Mouse (Mus musculus): ENCODE measurements at regions not wholly inside any gene's neighbourhood (a gene's known extent, or its start where the extent isn't known, plus 50 kb on each side); places are given as distances from the start of the nearest gene placed in this dataset.
A peak's percentile ranks its signal among the peaks of the same experiment; 100 is the strongest.

- no peak for ATAC-seq (replicated peaks)
- 91% methylated on average over 8 of the region's 8 CpGs for WGBS
Observed at GRCm38 (mm10) chr6:143333493-143333892, 166.5 kb downstream of the Etnk1 start.

GRCm38 (mm10) chr6:143336574-143336973, 169.6 kb downstream of the Etnk1 start:
- Histone ChIP-seq H3K27me3 (replicated peaks) (no peaks in the 10 kb centered on the region), H3K9ac (no peak overlapping the region), H3K4me1 (no peaks in the 10 kb centered on the region), H3K36me3 (replicated peaks) (no peaks in the 10 kb centered on the region), H3K9me3 (no peaks in the 10 kb centered on the region; the same call in 1 of the 2 replicates), H3K4me2 (no peak overlapping the region), H3K4me3 (no peak overlapping the region), H3K27ac (no peak overlapping the region)
- no peak for ATAC-seq (replicated peaks)
- 83% methylated on average over 4 of the region's 4 CpGs for WGBS

More at GRCm38 (mm10) chr6:143333493-143333892, 166.5 kb downstream of the Etnk1 start:
- H3K9me3 ChIP-seq: no peaks in the 10 kb centered on the region; the same call in 1 of the 2 replicates
- H3K4me1 ChIP-seq: no peaks in the 10 kb centered on the region
- H3K4me3 ChIP-seq: no peak overlapping the region
- no peaks in the 10 kb centered on the region for H3K27me3 ChIP-seq (replicated peaks)
- H3K36me3 ChIP-seq (replicated peaks): no peaks in the 10 kb centered on the region
- H3K4me2 ChIP-seq: no peak overlapping the region
- no peak overlapping the region for H3K27ac ChIP-seq
- H3K9ac ChIP-seq: no peak overlapping the region

- no peak for ATAC-seq (replicated peaks)
- H3K4me3 ChIP-seq: no peak overlapping the region
- H3K9me3 ChIP-seq: no peaks in the 10 kb centered on the region
- WGBS: 80% methylated on average over 2 of the region's 2 CpGs
- H3K27me3 ChIP-seq (replicated peaks): no peaks in the 10 kb centered on the region
- no peak overlapping the region for H3K4me2 ChIP-seq
- H3K36me3 ChIP-seq (replicated peaks): no peaks in the 10 kb centered on the region
- no peak overlapping the region for H3K27ac ChIP-seq
- no peak overlapping the region for H3K9ac ChIP-seq
- no peaks in the 10 kb centered on the region for H3K4me1 ChIP-seq
Observed at GRCm38 (mm10) chr6:143349000-143349399, 182.0 kb downstream of the Etnk1 start.

GRCm38 (mm10) chr6:143359320-143360032, 192.5 kb downstream of the Etnk1 start:
- Histone ChIP-seq H3K4me1 (no peaks in the 10 kb centered on the region), H3K4me2 (no peak overlapping the region), H3K36me3 (replicated peaks) (no peaks in the 10 kb centered on the region), H3K27ac (no peak overlapping the region), H3K9ac (no peak overlapping the region), H3K27me3 (replicated peaks) (no peaks in the 10 kb centered on the region), H3K9me3 (no peaks in the 10 kb centered on the region), H3K4me3 (no peak overlapping the region)
- peak; percentile 56 for ATAC-seq (replicated peaks)
- 63% methylated on average over 7 of the region's 7 CpGs for WGBS

- 79% methylated on average over 5 of the region's 5 CpGs for WGBS
- no peak for ATAC-seq (replicated peaks)
- no peaks in the 10 kb centered on the region for H3K36me3 ChIP-seq (replicated peaks)
Observed at GRCm38 (mm10) chr6:143361149-143361725, 194.2 kb downstream of the Etnk1 start.

GRCm38 (mm10) chr6:143361963-143362362, 194.9 kb downstream of the Etnk1 start:
- ATAC-seq (replicated peaks): no peak
- Histone ChIP-seq H3K27me3 (replicated peaks) (no peaks in the 10 kb centered on the region), H3K4me1 (no peaks in the 10 kb centered on the region), H3K9me3 (no peaks in the 10 kb centered on the region), H3K27ac (no peak overlapping the region), H3K4me2 (no peak overlapping the region), H3K36me3 (replicated peaks) (no peaks in the 10 kb centered on the region), H3K9ac (no peak overlapping the region), H3K4me3 (no peak overlapping the region)
- WGBS: 97% methylated on average over 2 of the region's 2 CpGs

More at GRCm38 (mm10) chr6:143361149-143361725, 194.2 kb downstream of the Etnk1 start:
- no peak overlapping the region for H3K4me2 ChIP-seq
- H3K9me3 ChIP-seq: no peaks in the 10 kb centered on the region
- H3K4me1 ChIP-seq: no peaks in the 10 kb centered on the region
- H3K27me3 ChIP-seq (replicated peaks): no peaks in the 10 kb centered on the region
- no peak overlapping the region for H3K4me3 ChIP-seq
- no peak overlapping the region for H3K9ac ChIP-seq
- H3K27ac ChIP-seq: no peak overlapping the region

- Histone ChIP-seq H3K9me3 (no peaks in the 10 kb centered on the region), H3K4me2 (no peak overlapping the region), H3K36me3 (replicated peaks) (no peaks in the 10 kb centered on the region), H3K9ac (no peak overlapping the region), H3K27ac (no peak overlapping the region), H3K27me3 (replicated peaks) (no peaks in the 10 kb centered on the region), H3K4me1 (no peaks in the 10 kb centered on the region), H3K4me3 (no peak overlapping the region)
- no peak for ATAC-seq (replicated peaks)
- WGBS: 94% methylated on average over 5 of the region's 5 CpGs
Observed at GRCm38 (mm10) chr6:143365840-143366239, 198.8 kb downstream of the Etnk1 start.

GRCm38 (mm10) chr6:143367804-143368203, 200.8 kb downstream of the Etnk1 start:
- Histone ChIP-seq H3K4me2 (no peak overlapping the region), H3K27ac (no peak overlapping the region), H3K36me3 (replicated peaks) (no peaks in the 10 kb centered on the region), H3K9ac (no peak overlapping the region), H3K27me3 (replicated peaks) (no peaks in the 10 kb centered on the region), H3K4me1 (peaks cover 7% of the 10 kb centered on the region; the same call in 1 of the 2 replicates), H3K9me3 (no peaks in the 10 kb centered on the region), H3K4me3 (no peak overlapping the region)
- WGBS: 46% methylated on average over 3 of the region's 3 CpGs
- ATAC-seq (replicated peaks): no peak

GRCm38 (mm10) chr6:143368646-143369045, 201.6 kb downstream of the Etnk1 start:
- no peak for ATAC-seq (replicated peaks)
- H3K27ac ChIP-seq: no peak overlapping the region
- H3K4me2 ChIP-seq: no peak overlapping the region
- no peaks in the 10 kb centered on the region for H3K9me3 ChIP-seq
- H3K27me3 ChIP-seq (replicated peaks): no peaks in the 10 kb centered on the region
- H3K36me3 ChIP-seq (replicated peaks): no peaks in the 10 kb centered on the region
- peaks cover 7% of the 10 kb centered on the region; the same call in 1 of the 2 replicates for H3K4me1 ChIP-seq
- no peak overlapping the region for H3K4me3 ChIP-seq
- no peak overlapping the region for H3K9ac ChIP-seq
- WGBS: 72% methylated on average over 8 of the region's 8 CpGs

GRCm38 (mm10) chr6:143372487-143372886, 205.5 kb downstream of the Etnk1 start:
- ATAC-seq (replicated peaks): no peak
- Histone ChIP-seq H3K4me3 (no peak overlapping the region), H3K27ac (no peak overlapping the region), H3K4me2 (no peak overlapping the region), H3K9ac (no peak overlapping the region), H3K36me3 (replicated peaks) (no peaks in the 10 kb centered on the region), H3K4me1 (peaks cover 7% of the 10 kb centered on the region; the same call in 1 of the 2 replicates), H3K27me3 (replicated peaks) (no peaks in the 10 kb centered on the region), H3K9me3 (no peaks in the 10 kb centered on the region)
- WGBS: 12% methylated on average over 5 of the region's 5 CpGs

GRCm38 (mm10) chr6:143373686-143374273, 206.8 kb downstream of the Etnk1 start:
- H3K27me3 ChIP-seq (replicated peaks): no peaks in the 10 kb centered on the region
- H3K9me3 ChIP-seq: no peaks in the 10 kb centered on the region
- H3K4me2 ChIP-seq: no peak overlapping the region
- no peaks in the 10 kb centered on the region for H3K36me3 ChIP-seq (replicated peaks)
- ATAC-seq (replicated peaks): 0 out of 2 replicates have a peak, but pooled peaks have one; percentile 39
- no peak overlapping the region for H3K4me3 ChIP-seq
- H3K9ac ChIP-seq: no peak overlapping the region
- H3K27ac ChIP-seq: no peak overlapping the region
- WGBS: 62% methylated on average over 15 of the region's 15 CpGs
- H3K4me1 ChIP-seq: peaks cover 7% of the 10 kb centered on the region; the same call in 1 of the 2 replicates

GRCm38 (mm10) chr6:143375951-143376713, 209.1 kb downstream of the Etnk1 start:
- Histone ChIP-seq H3K27ac (no peak overlapping the region), H3K27me3 (replicated peaks) (no peaks in the 10 kb centered on the region), H3K36me3 (replicated peaks) (no peaks in the 10 kb centered on the region), H3K4me3 (no peak overlapping the region), H3K9me3 (no peaks in the 10 kb centered on the region), H3K4me1 (peaks cover 7% of the 10 kb centered on the region; the same call in 1 of the 2 replicates), H3K4me2 (no peak overlapping the region), H3K9ac (no peak overlapping the region)
- WGBS: 74% methylated on average over 21 of the region's 21 CpGs
- no peak for ATAC-seq (replicated peaks)

Measured in midbrain, embryonic 15.5 days (tissue).